Mouse (Mus musculus) liver, postnatal 0 days (tissue): ENCODE data around the gene Tnni2. TPM values are rescaled to one million over a fixed set of nuclear protein-coding genes. Genes with fewer than 3 reads are reported as not detected.
A peak's percentile ranks its signal among the peaks of the same experiment; 100 is the strongest.

Experiments used
- ATAC-seq: fragments of 200-750 bp; cut with Nextera tagmentation; 2 replicates; pipeline ENCODE4 v1.8.0; 2017; ENCODE audit warnings: mild to moderate bottlenecking, moderate library complexity
- DNase-seq: peaks from one replicate; pipeline ENCODE4 v3.0.0-alpha.2; 2016
- H3K27ac ChIP-seq: fragments of 300-500 bp; sonication (generic); 2 replicates; pipeline ENCODE4 v1.5.1; 2014; ENCODE audit warnings: antibody characterized with exemption, moderate library complexity, mild to moderate bottlenecking, low read depth
- H3K27me3 ChIP-seq: fragments of 300-500 bp; sonication (generic); 2 replicates; pipeline ENCODE4 v1.6.1; 2014; ENCODE audit warnings: low read length, control low read depth, mixed read lengths; ENCODE audit not compliant: insufficient read depth
- H3K36me3 ChIP-seq: fragments of 300-500 bp; sonication (generic); replicated peaks from 2 replicates; pipeline ENCODE4 v1.6.1; 2014; ENCODE audit warnings: mild to moderate bottlenecking, control low read depth, low read length, moderate library complexity, mixed read lengths; ENCODE audit not compliant: insufficient read depth
- H3K4me1 ChIP-seq: fragments of 300-500 bp; sonication (generic); 2 replicates; pipeline ENCODE4 v1.6.1; 2014; ENCODE audit warnings: antibody characterized with exemption, mild to moderate bottlenecking, control low read depth; ENCODE audit not compliant: insufficient read depth
- H3K4me2 ChIP-seq: fragments of 300-500 bp; sonication (generic); 2 replicates; pipeline ENCODE4 v1.6.1; 2014; ENCODE audit warnings: low read depth, mild to moderate bottlenecking, low read length, moderate library complexity, mixed read lengths
- H3K4me3 ChIP-seq: fragments of 300-500 bp; sonication (generic); 2 replicates; pipeline ENCODE4 v1.5.1; 2014; ENCODE audit warnings: low read depth, low read length
- H3K9ac ChIP-seq: fragments of 300-500 bp; sonication (generic); replicated peaks from 2 replicates; pipeline ENCODE4 v1.6.1; 2014; ENCODE audit warnings: mild to moderate bottlenecking, moderate library complexity
- H3K9me3 ChIP-seq: fragments of 300-500 bp; sonication (generic); 2 replicates; pipeline ENCODE4 v1.6.1; 2016; ENCODE audit warnings: mild to moderate bottlenecking, control low read depth, low read length, mixed read lengths
- CTCF ChIP-seq: sonication (generic); IDR thresholded peaks from 2 replicates; pipeline ENCODE4 v1.5.1; 2016; ENCODE audit warnings: antibody characterized with exemption, low read depth
- EP300 ChIP-seq: IDR thresholded peaks from 2 replicates; pipeline ENCODE4 v1.6.1; 2016; ENCODE audit warnings: antibody characterized with exemption, low read depth, mild to moderate bottlenecking
- WGBS: fragments of 180-500 bp; shearing (Covaris S2); extraction: QIAGEN DNeasy Blood & Tissue Kit; methylation state at CpG from one replicate; pipeline ENCODE4 v1.1.7; 2014; ENCODE audit not compliant: insufficient replicate concordance; 5-methylcytosine and 5-hydroxymethylcytosine counted together
- polyA plus RNA-seq: library from polyadenylated mRNA; unstranded; fragments of >200 nt; fragmentation: Nextera tagmentation; extraction: Ambion mirVana; gene quantifications from 2 replicates; pipeline ENCODE4 v1.2.1, GENCODE M21; 2015

The Tnni2 gene
- polyA plus RNA-seq, result 6.9 and 72.7 TPM in 2 replicates

DNA sequence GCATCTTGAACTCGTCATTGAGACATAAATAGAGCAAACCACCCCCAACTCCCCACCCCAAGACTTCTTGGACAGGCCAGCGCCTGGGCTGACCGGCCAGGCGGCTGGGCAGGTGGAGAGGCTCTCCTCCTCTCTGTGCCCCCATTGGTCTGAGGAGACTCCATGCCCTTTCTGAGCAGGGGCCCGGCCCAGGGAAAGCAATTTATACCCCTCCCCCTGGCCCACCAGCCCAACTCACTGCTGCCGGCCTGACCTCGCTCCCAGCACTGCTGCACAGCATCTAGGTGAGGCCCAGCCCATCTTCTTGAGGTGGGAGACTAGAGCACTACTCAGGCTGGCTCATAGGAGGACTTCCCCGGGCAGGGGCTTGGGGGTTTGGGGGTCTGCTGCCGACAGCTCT is at the start of gene Tnni2:
Gene Tnni2, plus strand, starts transcription at position 224 of the 400 bp plus-strand sequence.
- H3K4me3 ChIP-seq, result no peak within 1 kb of the TSS
- no peaks in the 10 kb centered on the region for H3K27me3 ChIP-seq
- H3K4me1 ChIP-seq, result 0 out of 2 replicates have a peak, but pooled peaks cover 7% of the 10 kb centered on the region
- ATAC-seq, result no peak
- no peak for DNase-seq
- WGBS, result 70% methylated on average over 9 of the region's 9 CpGs
- peak within 1 kb of the TSS; percentile 33 for H3K4me2 ChIP-seq
- no peaks in the 10 kb centered on the region for H3K36me3 ChIP-seq
- no peaks in the 10 kb centered on the region for H3K9me3 ChIP-seq
- peak within 1 kb of the TSS; percentile 80 for H3K27ac ChIP-seq
- TF ChIP-seq CTCF, result no peak
- no peak for TF ChIP-seq EP300
- H3K9ac ChIP-seq, result no peak within 1 kb of the TSS

DNA sequence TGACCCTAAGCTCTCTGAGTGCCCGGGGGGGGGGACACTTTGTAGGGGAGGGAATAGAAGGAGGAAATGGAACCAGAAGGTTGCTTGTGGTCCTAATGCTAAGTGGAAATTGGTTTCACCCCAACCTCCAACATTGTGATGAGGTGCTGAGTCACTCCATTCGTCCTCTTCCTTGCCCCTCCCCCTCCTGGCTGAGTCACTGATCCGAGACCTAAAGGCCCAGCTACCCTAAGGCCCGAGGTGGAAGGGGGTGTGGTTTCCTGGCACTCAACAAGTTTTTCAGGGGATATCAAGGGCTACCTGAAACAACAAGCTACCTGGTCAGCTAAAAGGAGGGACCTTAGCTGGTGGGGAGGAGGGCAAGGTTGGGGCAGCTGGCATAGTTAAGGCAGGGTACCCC is 48.4 kb upstream of the Tnni2 start:
- TF ChIP-seq EP300 (peak; percentile 74), CTCF (no peak)
- Histone ChIP-seq H3K27ac (peak overlapping the region; percentile 84), H3K4me2 (peak overlapping the region; percentile 48), H3K36me3 (no peaks in the 10 kb centered on the region), H3K27me3 (no peaks in the 10 kb centered on the region), H3K4me3 (no peak overlapping the region), H3K9ac (no peak overlapping the region; the same call in 1 of the 2 replicates), H3K4me1 (peaks cover 55% of the 10 kb centered on the region), H3K9me3 (no peaks in the 10 kb centered on the region)
- DNase-seq, result peak; percentile 84
- 16% methylated on average over 4 of the region's 4 CpGs for WGBS
- peak; percentile 83 for ATAC-seq

DNA sequence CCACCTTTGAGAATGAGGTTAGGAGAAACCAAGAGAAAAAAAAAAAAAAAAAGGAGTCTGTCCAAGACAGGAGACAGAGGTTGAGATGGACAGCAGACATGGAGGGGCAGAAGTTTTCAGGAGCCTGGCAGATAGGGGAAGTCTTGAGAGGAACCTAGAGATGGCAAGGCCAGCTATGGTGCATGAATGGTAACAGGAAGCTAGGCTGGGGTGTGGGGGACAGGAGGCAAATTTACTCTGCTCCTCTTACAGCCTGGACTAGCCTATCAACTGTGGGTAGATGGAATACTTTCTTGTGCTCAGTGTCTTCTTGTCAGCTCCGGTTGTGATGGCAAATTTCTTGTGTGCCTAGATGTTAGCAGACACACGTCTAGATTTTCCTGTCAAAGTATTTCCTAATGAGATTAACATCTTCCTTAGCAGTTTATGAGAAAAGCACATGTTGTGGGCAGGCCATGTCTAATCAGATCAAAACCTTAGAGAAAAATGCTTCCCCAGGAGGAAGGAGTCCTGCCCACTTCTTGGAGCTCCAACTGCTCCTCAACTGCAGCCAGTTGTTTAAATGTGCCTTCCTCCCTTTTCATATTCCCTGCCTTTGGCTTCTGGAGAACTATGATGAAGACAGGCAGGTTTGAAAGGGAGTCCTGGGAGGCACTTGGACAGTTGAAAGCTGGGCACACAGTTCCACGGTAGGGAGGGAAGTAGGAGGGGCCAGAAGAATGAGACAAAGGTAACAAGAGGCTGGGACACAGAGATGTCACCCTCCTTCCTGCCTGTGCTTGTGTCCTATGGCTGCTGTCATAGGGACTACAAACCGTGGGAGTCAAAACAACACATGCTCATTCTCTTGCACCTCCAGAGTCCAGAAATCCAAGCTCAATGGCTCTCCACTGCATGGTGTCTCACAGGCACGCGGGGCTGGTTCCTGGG is 47.1 kb upstream of the Tnni2 start:
- H3K4me2 ChIP-seq, result no peak overlapping the region
- no peak for ATAC-seq
- DNase-seq, result no peak
- no peak overlapping the region for H3K4me3 ChIP-seq
- H3K27ac ChIP-seq, result peak overlapping the region; percentile 84
- no peaks in the 10 kb centered on the region for H3K36me3 ChIP-seq
- peaks cover 56% of the 10 kb centered on the region for H3K4me1 ChIP-seq
- 40% methylated on average over 6 of the region's 6 CpGs for WGBS
- no peaks in the 10 kb centered on the region for H3K9me3 ChIP-seq
- H3K9ac ChIP-seq, result no peak overlapping the region
- no peaks in the 10 kb centered on the region for H3K27me3 ChIP-seq
- no peak for TF ChIP-seq EP300

DNA sequence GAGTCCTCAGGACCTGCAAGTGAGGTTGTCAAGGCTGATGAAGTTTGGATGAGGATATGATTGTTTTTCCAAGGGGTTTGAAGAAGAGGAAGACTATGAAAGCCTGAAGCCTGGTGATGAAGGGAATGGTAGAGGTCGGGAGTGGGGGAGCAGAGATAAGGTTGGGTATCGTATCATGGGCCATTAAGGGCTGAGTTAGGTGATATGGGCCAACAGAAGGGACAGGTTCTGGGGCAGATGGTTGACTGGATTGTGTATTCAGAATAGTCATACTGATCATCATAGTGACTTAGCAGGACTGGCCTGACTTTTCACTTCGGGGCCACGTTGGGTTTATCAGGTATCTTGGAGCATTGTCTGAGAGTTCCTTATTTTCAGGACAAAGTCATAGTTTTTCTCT is 46.1 kb upstream of the Tnni2 start:
- Histone ChIP-seq H3K27me3 (no peaks in the 10 kb centered on the region), H3K27ac (peak overlapping the region; percentile 84; the same call in 1 of the 2 replicates), H3K9ac (no peak overlapping the region), H3K9me3 (no peaks in the 10 kb centered on the region), H3K4me2 (no peak overlapping the region), H3K4me3 (no peak overlapping the region), H3K36me3 (no peaks in the 10 kb centered on the region), H3K4me1 (peaks cover 63% of the 10 kb centered on the region)
- no peak for DNase-seq
- no peak for ATAC-seq
- 51% methylated on average over 4 of the region's 4 CpGs for WGBS
- TF ChIP-seq CTCF (no peak), EP300 (0 out of 2 replicates have a peak, but pooled peaks have one; percentile 11)

DNA sequence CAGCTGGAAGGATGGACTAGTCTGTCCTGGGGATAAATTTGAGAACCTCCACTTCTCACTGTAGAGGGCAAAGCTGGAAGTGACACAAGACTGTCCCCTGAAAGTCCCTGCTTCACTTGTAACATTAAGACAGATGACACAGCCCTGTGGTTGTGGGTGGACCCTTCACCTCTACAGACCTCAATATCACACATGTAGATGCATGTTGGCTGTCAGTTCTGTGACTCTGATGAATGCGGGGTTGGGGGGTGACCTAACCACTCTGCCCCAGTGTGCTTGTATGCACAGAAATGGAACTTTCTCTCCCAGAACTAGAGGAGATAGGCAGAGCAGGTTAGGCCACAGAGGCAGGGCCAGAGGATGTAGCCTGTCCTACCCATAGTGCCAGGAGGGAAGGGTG is 45.0 kb upstream of the Tnni2 start:
- no peak overlapping the region for H3K4me3 ChIP-seq
- 83% methylated on average over 1 of the region's 1 CpGs for WGBS
- DNase-seq (no peak), ATAC-seq (no peak)
- no peaks in the 10 kb centered on the region for H3K36me3 ChIP-seq
- H3K27ac ChIP-seq, result peak overlapping the region; percentile 78
- no peak overlapping the region for H3K4me2 ChIP-seq
- H3K27me3 ChIP-seq, result no peaks in the 10 kb centered on the region
- peaks cover 62% of the 10 kb centered on the region for H3K4me1 ChIP-seq
- no peak overlapping the region for H3K9ac ChIP-seq
- H3K9me3 ChIP-seq, result no peaks in the 10 kb centered on the region
- TF ChIP-seq CTCF, result no peak
- no peak for TF ChIP-seq EP300

DNA sequence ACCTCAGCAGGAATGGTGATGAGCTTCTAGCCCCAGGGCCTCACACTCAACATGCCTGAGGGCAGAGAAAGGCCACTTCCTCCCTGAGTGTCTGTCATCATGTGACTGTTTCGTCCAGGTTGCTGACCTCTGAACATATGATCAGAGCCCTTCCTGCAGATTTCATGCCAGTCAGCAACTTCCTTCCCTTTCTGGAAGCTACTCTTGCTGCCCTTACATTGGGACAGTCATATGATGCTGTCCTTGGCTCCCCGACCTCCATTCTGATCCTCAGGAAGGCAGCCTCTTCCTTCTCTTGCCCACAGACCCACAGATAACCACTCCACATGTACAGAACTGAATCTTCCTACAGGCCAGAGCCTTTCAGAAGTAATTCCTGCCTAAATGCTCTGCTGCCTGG is 43.6 kb upstream of the Tnni2 start:
- H3K9ac ChIP-seq, result no peak overlapping the region
- H3K36me3 ChIP-seq, result no peaks in the 10 kb centered on the region
- DNase-seq (peak; percentile 39), ATAC-seq (peak; percentile 48)
- no peaks in the 10 kb centered on the region for H3K9me3 ChIP-seq
- no peak overlapping the region for H3K4me2 ChIP-seq
- no peak overlapping the region for H3K4me3 ChIP-seq
- WGBS, result 24% methylated on average over 2 of the region's 2 CpGs
- H3K4me1 ChIP-seq, result peaks cover 52% of the 10 kb centered on the region
- peak overlapping the region; percentile 78 for H3K27ac ChIP-seq
- H3K27me3 ChIP-seq, result no peaks in the 10 kb centered on the region
- TF ChIP-seq EP300 (peak; percentile 59; the same call in 1 of the 2 replicates), CTCF (no peak)
